In the genomic region with DNA sequence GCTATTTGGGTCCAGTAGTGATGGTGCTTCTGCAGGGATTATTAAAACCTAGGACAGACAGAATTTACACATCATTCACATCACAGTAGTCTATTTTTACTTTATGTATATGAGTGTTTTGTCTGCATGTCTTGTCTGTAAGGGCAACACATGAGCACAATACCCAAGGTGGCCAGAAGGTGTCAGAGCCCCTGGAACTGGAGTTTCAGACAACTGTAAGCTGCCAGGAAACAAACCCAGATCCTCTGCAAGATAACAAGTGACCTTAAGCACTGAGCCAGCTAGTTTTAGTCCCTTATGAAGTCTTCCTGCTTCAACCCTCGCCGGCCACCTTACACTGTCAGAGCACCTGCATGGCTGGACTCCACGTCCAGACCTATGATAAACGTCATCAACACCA, we compare ENCODE assay signal across 9 mouse cellular contexts. TPM values are rescaled to one million over a fixed set of nuclear protein-coding genes. Genes with fewer than 3 reads are reported as not detected.
DNase-seq lines count a peak whose midpoint lies in the region; ATAC-seq lines count a peak whose summit lies in the region.
"Had no signal": no experiment of that assay in that cellular context is flagged by ENCODE, and none has a peak within 500 bp of the region (broad histone marks: within the 10 kb centered on the region; RNA-seq: fewer than 3 reads in every experiment).

No protein-coding gene starts in this region.

- H3K9ac ChIP-seq in forebrain, embryonic 16.5 days (replicated peaks; ENCODE audit: low read depth, low read length), result no peak overlapping the region
- H3K9ac ChIP-seq: limb, embryonic 15.5 days had no signal

- H3K27ac ChIP-seq in forebrain, embryonic 16.5 days (ENCODE audit: low read length), result peak overlapping the region; percentile 83

- H3K4me1 ChIP-seq in forebrain, embryonic 16.5 days (replicated peaks; ENCODE audit: control insufficient read depth, insufficient read depth, low read length), result peaks cover 51% of the 10 kb centered on the region

- H3K4me3 ChIP-seq in forebrain, embryonic 16.5 days (replicated peaks; ENCODE audit: low read length), result no peak overlapping the region
- H3K4me3 ChIP-seq: limb, embryonic 15.5 days had no signal

- no peaks in the 10 kb centered on the region for H3K36me3 ChIP-seq in forebrain, embryonic 16.5 days (ENCODE audit: control insufficient read depth, insufficient read depth)
- H3K36me3 ChIP-seq: limb, embryonic 15.5 days had no signal

- DNase-seq in kidney, postnatal 10 days, result peak; percentile 57
- DNase-seq in kidney, adult 11 months, result no peak
- DNase-seq in ES-CJ7 (ENCODE audit: low read depth, low spot score), result peak; percentile 25
- peak; percentile 57 for DNase-seq in naive thymus-derived CD4-positive, alpha-beta T cell, adult 2 months (ENCODE audit: low read depth)
- no peak for DNase-seq in testis, postnatal 14 days (ENCODE audit: low spot score)
- no peak for DNase-seq in urinary bladder, postnatal 4 days (ENCODE audit: low spot score in 2 of 2)
- no peak for DNase-seq in right cerebral cortex, postnatal 14 days

- H3K27me3 ChIP-seq in forebrain, embryonic 16.5 days (replicated peaks; ENCODE audit: control insufficient read depth, insufficient read depth, low read length), result no peaks in the 10 kb centered on the region
- H3K27me3 ChIP-seq: limb, embryonic 15.5 days had no signal

- no peaks in the 10 kb centered on the region for H3K9me3 ChIP-seq in forebrain, embryonic 16.5 days (ENCODE audit: control insufficient read depth, low read length)
- H3K9me3 ChIP-seq: limb, embryonic 15.5 days had no signal

- H3K4me2 ChIP-seq in forebrain, embryonic 16.5 days (ENCODE audit: low read length), result no peak overlapping the region
- H3K4me2 ChIP-seq: limb, embryonic 15.5 days had no signal

- no peak for ATAC-seq in forebrain, embryonic 16.5 days

- WGBS in forebrain, embryonic 16.5 days, result 72% methylated on average over 4 of the region's 4 CpGs

RNA-seq across cellular contexts. Expression of gene Mapkapk2, which starts 17.9 kb away (rescaled TPM):
- 19.9 and 23.0 TPM in 2 replicates for polyA plus RNA-seq in forebrain, embryonic 16.5 days (2015; fragmentation: Nextera tagmentation; extraction: Ambion mirVana)

RNA-seq across cellular contexts. Expression of gene Dyrk3, which starts 58.4 kb away (rescaled TPM):
- polyA plus RNA-seq in forebrain, embryonic 16.5 days (2015; fragmentation: Nextera tagmentation; extraction: Ambion mirVana), result 19.5 and 20.7 TPM in 2 replicates

Comparison
In these comparisons a context has a peak if more than half of its experiments do, and no peak if none do; other contexts are left out.
1. DNase-seq: peak in kidney, postnatal 10 days (single experiment), ES-CJ7 (single experiment) and naive thymus-derived CD4-positive, alpha-beta T cell, adult 2 months (single experiment); none in kidney, adult 11 months (single experiment), testis, postnatal 14 days (single experiment), urinary bladder, postnatal 4 days (0 of 2) and right cerebral cortex, postnatal 14 days (single experiment).